8 mouse cellular contexts compared by ENCODE assay signal in genomic region chr6:23839009-23839811, GRCm38 (mm10). TPM values are rescaled to one million over a fixed set of nuclear protein-coding genes. Genes with fewer than 3 reads are reported as not detected.
DNase-seq lines count a peak whose midpoint lies in the region; ATAC-seq and TF ChIP-seq lines count a peak whose summit lies in the region.

Cadps2 (minus strand) TSS chr6:23839421.

- TF ChIP-seq CTCF in lung, postnatal 0 days (IDR thresholded peaks at IDR 0.05) = no peak

- peak within 1 kb of the TSS; percentile 82 for H3K4me2 ChIP-seq in lung, postnatal 0 days (replicated peaks; ENCODE audit: low read depth, low read length)

- TF ChIP-seq EP300 in lung, postnatal 0 days (IDR thresholded peaks at IDR 0.05) = no peak

- peak; percentile 81 for DNase-seq in adrenal gland, adult 2 months
- peak; percentile 76 for DNase-seq in cerebellum, adult 8-10 months
- peak; percentile 64 for DNase-seq in hindbrain, embryonic 10.5 days (ENCODE audit: low spot score)
- DNase-seq in layer of hippocampus, postnatal 14 days (ENCODE audit: low spot score in 2 of 2) = peak in 1 of 2 experiments; percentile 36
- DNase-seq in lung, postnatal 0 days (ENCODE audit: low spot score) = peak; percentile 72
- peak; percentile 71 for DNase-seq in ovary, postnatal 36 days (ENCODE audit: low spot score)

- no peaks in the 10 kb centered on the region for H3K9me3 ChIP-seq in hindbrain, embryonic 10.5 days
- H3K9me3 ChIP-seq in lung, postnatal 0 days (ENCODE audit: low read length) = no peaks in the 10 kb centered on the region

- peaks cover 40% of the 10 kb centered on the region for H3K27me3 ChIP-seq in hindbrain, embryonic 10.5 days (ENCODE audit: insufficient read depth, poor library complexity, severe bottlenecking)
- H3K27me3 ChIP-seq in lung, postnatal 0 days (replicated peaks; ENCODE audit: insufficient read depth, low read length) = no peaks in the 10 kb centered on the region

- H3K4me3 ChIP-seq in hindbrain, embryonic 10.5 days = peak within 1 kb of the TSS; percentile 71
- peak within 1 kb of the TSS; percentile 86 for H3K4me3 ChIP-seq in lung, postnatal 0 days (ENCODE audit: low read depth, low read length)

- H3K27ac ChIP-seq in hindbrain, embryonic 10.5 days = peak within 1 kb of the TSS; percentile 86
- H3K27ac ChIP-seq in lung, postnatal 0 days (ENCODE audit: low read length) = peak within 1 kb of the TSS; percentile 88

- under 1% methylated on average over 113 of the region's 114 CpGs for WGBS in hindbrain, embryonic 10.5 days
- under 1% methylated on average over 37 of the region's 114 CpGs for WGBS in lung, postnatal 0 days

- ATAC-seq in frontal cortex, adult (ENCODE audit: low TSS enrichment) = peak; percentile 53
- peak; percentile 88 for ATAC-seq in lung, postnatal 0 days
- no peak for ATAC-seq in CD4-positive, CD25-positive, alpha-beta regulatory T cell, adult 4 months

- peaks cover 16% of the 10 kb centered on the region; the same call in 1 of the 2 replicates for H3K4me1 ChIP-seq in hindbrain, embryonic 10.5 days (replicated peaks)
- H3K4me1 ChIP-seq in lung, postnatal 0 days (ENCODE audit: insufficient read depth, low read depth, low read length) = 0 out of 2 replicates have a peak, but pooled peaks cover 4% of the 10 kb centered on the region

- H3K36me3 ChIP-seq in hindbrain, embryonic 10.5 days = no peaks in the 10 kb centered on the region
- H3K36me3 ChIP-seq in lung, postnatal 0 days (ENCODE audit: insufficient read depth, low read length) = no peaks in the 10 kb centered on the region

- H3K9ac ChIP-seq in lung, postnatal 0 days (replicated peaks; ENCODE audit: low read depth) = peak within 1 kb of the TSS; percentile 72

RNA-seq across cellular contexts. Expression of gene Cadps2, which starts in this region (rescaled TPM):
- total RNA-seq in adrenal gland, adult 2 months (2021) = 1 to 10 TPM; 2.0 to 7.6 TPM
- 1.3 and 2.0 TPM in 2 replicates for polyA plus RNA-seq in adrenal gland, adult 2 months (2012; rRNA removed)
- polyA plus RNA-seq in hindbrain, embryonic 10.5 days (2016; fragmentation: Nextera tagmentation; extraction: Ambion mirVana) = 1.4 and 1.6 TPM in 2 replicates
- 10 to 100 TPM; 74.0 to 74.6 TPM for total RNA-seq in layer of hippocampus, postnatal 14 days (2021)
- 8.0 and 10.2 TPM in 2 replicates for polyA plus RNA-seq in lung, postnatal 0 days (2015; fragmentation: Nextera tagmentation; extraction: Ambion mirVana)
- polyA plus RNA-seq in CD4-positive, CD25-positive, alpha-beta regulatory T cell, adult 4 months (2017; shearing (Covaris generic)) = not detected

Comparison
In these comparisons a context has a peak if more than half of its experiments do, and no peak if none do; other contexts are left out.
1. RNA of gene Cadps2 (total RNA-seq): 74.0 to 74.6 TPM in layer of hippocampus, postnatal 14 days; 2.0 to 7.6 TPM in adrenal gland, adult 2 months; every median in the first group is over 4 times any median in the second.